Mouse (Mus musculus) embryonic fibroblast, embryonic 13.5 days (primary cell): ENCODE data around the gene Rps6ka5.

Source experiments
- CTCF ChIP-seq: IDR thresholded peaks from 2 replicates; pipeline ENCODE4 v1.5.1; 2011; ENCODE audit warnings: mild to moderate bottlenecking, control low read depth, low read length, moderate library complexity, borderline replicate concordance; ENCODE audit not compliant: insufficient read depth
- POLR2A ChIP-seq: IDR thresholded peaks from 2 replicates; pipeline ENCODE4 v1.6.1; 2011; ENCODE audit warnings: low read depth, mild to moderate bottlenecking, control low read depth, low read length, moderate library complexity

DNA sequence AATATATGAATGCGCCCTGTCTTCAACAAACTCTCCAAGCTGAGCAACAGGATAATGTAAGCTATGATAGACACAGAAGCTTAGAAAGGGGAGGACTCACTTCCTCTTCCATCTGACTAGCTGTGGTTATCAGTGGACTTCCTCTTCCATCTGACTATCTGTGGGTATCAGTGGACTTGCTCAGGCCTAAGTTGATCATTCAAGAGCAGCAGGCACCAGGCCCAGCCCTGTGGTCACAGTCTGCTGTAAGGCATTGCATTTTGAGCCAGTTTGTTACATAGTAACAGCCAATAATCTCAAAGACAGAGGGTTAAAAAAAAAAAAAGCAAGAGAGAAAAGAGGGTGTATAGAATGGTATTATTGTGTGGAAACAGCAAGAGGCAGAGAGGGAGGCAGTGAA is 221.3 kb downstream of the Rps6ka5 start:
- TF ChIP-seq CTCF (no peak), POLR2A (no peak)
